9 mouse cellular contexts compared by ENCODE assay signal in the genomic region with DNA sequence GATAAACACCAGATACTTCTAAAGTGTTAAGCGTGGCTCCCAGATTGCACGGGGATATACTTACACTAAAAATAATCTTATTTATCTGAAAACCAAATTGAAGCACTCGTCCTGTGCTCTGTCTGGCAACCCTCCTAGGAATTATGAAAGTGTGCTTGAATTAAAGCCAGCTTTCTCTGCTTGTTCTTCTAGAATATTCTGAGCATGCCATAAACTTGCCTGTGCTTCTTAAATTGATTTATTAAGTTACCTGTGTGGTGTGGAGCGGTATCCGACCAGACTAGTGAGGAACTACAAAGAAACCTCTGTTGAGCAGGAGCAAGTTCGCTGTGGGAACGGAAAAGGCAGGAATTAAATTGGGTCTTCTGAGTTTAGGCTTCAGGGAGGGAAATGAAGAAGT.
DNase-seq lines count a peak whose midpoint lies in the region; ATAC-seq lines count a peak whose summit lies in the region.
"Had no signal": no experiment of that assay in that cellular context is flagged by ENCODE, and none has a peak within 500 bp of the region (broad histone marks: within the 10 kb centered on the region; RNA-seq: fewer than 3 reads in every experiment).

No protein-coding gene starts in this region.

- H3K9ac ChIP-seq in heart, embryonic 16.5 days (ENCODE audit: low read length): no peak overlapping the region
- no peak overlapping the region for H3K9ac ChIP-seq in midbrain, embryonic 13.5 days (replicated peaks)
- H3K9ac ChIP-seq: intestine, embryonic 15.5 days had no signal

- peak overlapping the region; percentile 26; the same call in 1 of the 2 replicates for H3K4me2 ChIP-seq in heart, embryonic 16.5 days (ENCODE audit: low read depth, low read length)
- H3K4me2 ChIP-seq in midbrain, embryonic 13.5 days (replicated peaks): no peak overlapping the region
- H3K4me2 ChIP-seq: intestine, embryonic 15.5 days had no signal

- H3K4me3 ChIP-seq in heart, embryonic 16.5 days (ENCODE audit: low read length): no peak overlapping the region
- no peak overlapping the region for H3K4me3 ChIP-seq in midbrain, embryonic 13.5 days (replicated peaks)
- H3K4me3 ChIP-seq: intestine, embryonic 15.5 days had no signal

- peaks cover 12% of the 10 kb centered on the region for H3K4me1 ChIP-seq in heart, embryonic 16.5 days (ENCODE audit: control insufficient read depth, insufficient read depth, low read length)
- H3K4me1 ChIP-seq in midbrain, embryonic 13.5 days (replicated peaks): no peaks in the 10 kb centered on the region
- H3K4me1 ChIP-seq: intestine, embryonic 15.5 days had no signal

- intact Hi-C loops in heart, postnatal 10 days (cut with DNase I): loop anchor here (2.0 to 5.0 kb wide), 5 partner anchors 80 to 690 kb away; no protein-coding TSS in a partner anchor

- no peaks in the 10 kb centered on the region for H3K9me3 ChIP-seq in heart, embryonic 16.5 days (replicated peaks; ENCODE audit: control insufficient read depth, low read length)
- no peaks in the 10 kb centered on the region for H3K9me3 ChIP-seq in midbrain, embryonic 13.5 days
- H3K9me3 ChIP-seq: intestine, embryonic 15.5 days had no signal

- H3K27ac ChIP-seq in heart, embryonic 16.5 days (ENCODE audit: low read length): no peak overlapping the region
- no peak overlapping the region for H3K27ac ChIP-seq in midbrain, embryonic 13.5 days
- H3K27ac ChIP-seq: intestine, embryonic 15.5 days had no signal

- ATAC-seq in heart, embryonic 16.5 days (replicated peaks; ENCODE audit: extremely low read depth, insufficient read depth, low FRiP score): no peak
- ATAC-seq in midbrain, embryonic 13.5 days: no peak

- H3K27me3 ChIP-seq in heart, embryonic 16.5 days (ENCODE audit: control insufficient read depth, insufficient read depth, low read length): no peaks in the 10 kb centered on the region
- H3K27me3 ChIP-seq in midbrain, embryonic 13.5 days: no peaks in the 10 kb centered on the region
- H3K27me3 ChIP-seq: intestine, embryonic 15.5 days had no signal

- no peak for DNase-seq in heart, postnatal 4 days
- peak; percentile 9 for DNase-seq in testis, postnatal 14 days (ENCODE audit: low spot score)
- no peak for DNase-seq in testis, postnatal 10 days (ENCODE audit: low spot score)
- DNase-seq in heart, postnatal 10 days: peak; percentile 44 to 46
- no peak for DNase-seq in right cerebral cortex, postnatal 36 days (ENCODE audit: low spot score in 2 of 2)
- DNase-seq: layer of hippocampus, adult 9-11 months had no signal

- 50% methylated on average over 7 of the region's 7 CpGs for WGBS in heart, embryonic 16.5 days
- WGBS in midbrain, embryonic 13.5 days: 88% methylated on average over 7 of the region's 7 CpGs

- no peaks in the 10 kb centered on the region for H3K36me3 ChIP-seq in heart, embryonic 16.5 days (ENCODE audit: control insufficient read depth, insufficient read depth)
- no peaks in the 10 kb centered on the region for H3K36me3 ChIP-seq in midbrain, embryonic 13.5 days
- H3K36me3 ChIP-seq: intestine, embryonic 15.5 days had no signal

Comparison
In these comparisons a context has a peak if more than half of its experiments do, and no peak if none do; other contexts are left out.
1. DNase-seq: peak in testis, postnatal 14 days (single experiment) and heart, postnatal 10 days (2 of 2); none in heart, postnatal 4 days (single experiment), testis, postnatal 10 days (single experiment) and right cerebral cortex, postnatal 36 days (0 of 2).